ENCODE assay signal across 20 mouse cellular contexts in genomic region chr10:121822674-121823073, GRCm38 (mm10).
DNase-seq lines count a peak whose midpoint lies in the region; ATAC-seq lines count a peak whose summit lies in the region.
"Had no signal": no experiment of that assay in that cellular context is flagged by ENCODE, and none has a peak within 500 bp of the region (broad histone marks: within the 10 kb centered on the region; RNA-seq: fewer than 3 reads in every experiment).

No protein-coding gene starts in this region.

- peak; percentile 10 to 26 for DNase-seq in adrenal gland, postnatal 36 days
- DNase-seq in adrenal gland, postnatal 4 days (ENCODE audit: low spot score in 2 of 2), result no peak
- peak; percentile 39 for DNase-seq in midbrain, embryonic 11.5 days (ENCODE audit: low spot score, missing footprints)
- no peak for DNase-seq in midbrain, embryonic 14.5 days
- peak; percentile 62 for DNase-seq in NIH3T3 (ENCODE audit: low read depth)
- DNase-seq in layer of hippocampus, adult 11-12 months (ENCODE audit: low spot score), result no peak
- no peak for DNase-seq in B cell, adult 2 months
- DNase-seq: adrenal gland, postnatal 10 days; cerebellum, adult 11-12 months; cerebellum, adult 2 months; cerebellum, adult 9-10 months; cerebellum, postnatal 10 days; cerebellum, postnatal 25 days; forebrain, postnatal 0 days had no signal

- H3K9ac ChIP-seq in midbrain, embryonic 11.5 days (ENCODE audit: low read length), result no peak overlapping the region
- no peak overlapping the region for H3K9ac ChIP-seq in midbrain, embryonic 14.5 days (replicated peaks; ENCODE audit: low read length)
- H3K9ac ChIP-seq: embryonic facial prominence, embryonic 12.5 days; forebrain, embryonic 13.5 days; forebrain, embryonic 15.5 days; forebrain, postnatal 0 days had no signal

- 76% methylated on average over 5 of the region's 5 CpGs for WGBS in midbrain, embryonic 11.5 days
- 88% methylated on average over 5 of the region's 5 CpGs for WGBS in midbrain, embryonic 14.5 days

- H3K4me1 ChIP-seq in midbrain, embryonic 11.5 days (ENCODE audit: control insufficient read depth, insufficient read depth, low read length), result no peaks in the 10 kb centered on the region
- H3K4me1 ChIP-seq in midbrain, embryonic 14.5 days (ENCODE audit: control insufficient read depth, insufficient read depth, low read length), result no peaks in the 10 kb centered on the region
- H3K4me1 ChIP-seq: embryonic facial prominence, embryonic 12.5 days; forebrain, embryonic 15.5 days had no signal

- H3K4me3 ChIP-seq in midbrain, embryonic 11.5 days (ENCODE audit: low read depth, low read length), result no peak overlapping the region
- no peak overlapping the region for H3K4me3 ChIP-seq in midbrain, embryonic 14.5 days (replicated peaks; ENCODE audit: low read depth, low read length)
- H3K4me3 ChIP-seq: embryonic facial prominence, embryonic 10.5 days; embryonic facial prominence, embryonic 12.5 days; forebrain, embryonic 13.5 days; forebrain, embryonic 15.5 days had no signal

- no peaks in the 10 kb centered on the region for H3K27me3 ChIP-seq in midbrain, embryonic 11.5 days (ENCODE audit: control insufficient read depth, insufficient read depth, low read length)
- H3K27me3 ChIP-seq in midbrain, embryonic 14.5 days (ENCODE audit: control insufficient read depth, insufficient read depth, low read length), result no peaks in the 10 kb centered on the region
- H3K27me3 ChIP-seq: embryonic facial prominence, embryonic 12.5 days; forebrain, embryonic 13.5 days; forebrain, embryonic 15.5 days; Patski had no signal

- H3K36me3 ChIP-seq in midbrain, embryonic 11.5 days (ENCODE audit: control insufficient read depth, insufficient read depth, low read length), result no peaks in the 10 kb centered on the region
- peaks cover 50% of the 10 kb centered on the region for H3K36me3 ChIP-seq in midbrain, embryonic 14.5 days (ENCODE audit: control insufficient read depth, insufficient read depth, low read length)

- no peaks in the 10 kb centered on the region for H3K9me3 ChIP-seq in midbrain, embryonic 11.5 days (ENCODE audit: control insufficient read depth, low read length)
- no peaks in the 10 kb centered on the region for H3K9me3 ChIP-seq in midbrain, embryonic 14.5 days (ENCODE audit: control insufficient read depth, low read length)
- H3K9me3 ChIP-seq: embryonic facial prominence, embryonic 10.5 days; embryonic facial prominence, embryonic 12.5 days; forebrain, embryonic 13.5 days; forebrain, embryonic 15.5 days had no signal

- ATAC-seq in midbrain, embryonic 11.5 days (ENCODE audit: low FRiP score), result no peak
- no peak for ATAC-seq in midbrain, embryonic 14.5 days (ENCODE audit: low FRiP score, low TSS enrichment)
- ATAC-seq: activated CD4-positive, CD25-positive, alpha-beta regulatory T cell, adult 4 months; forebrain, embryonic 13.5 days; forebrain, embryonic 15.5 days; forebrain, postnatal 0 days; Patski had no signal

- H3K27ac ChIP-seq in midbrain, embryonic 11.5 days (ENCODE audit: low read depth, low read length), result no peak overlapping the region
- no peak overlapping the region for H3K27ac ChIP-seq in midbrain, embryonic 14.5 days (replicated peaks; ENCODE audit: low read depth, low read length)
- H3K27ac ChIP-seq: embryonic facial prominence, embryonic 12.5 days; forebrain, embryonic 13.5 days; forebrain, embryonic 15.5 days had no signal

- H3K4me2 ChIP-seq in midbrain, embryonic 11.5 days, result no peak overlapping the region
- no peak overlapping the region for H3K4me2 ChIP-seq in midbrain, embryonic 14.5 days (ENCODE audit: low read length)
- H3K4me2 ChIP-seq: embryonic facial prominence, embryonic 12.5 days; forebrain, embryonic 13.5 days; forebrain, embryonic 15.5 days had no signal

Comparison
In these comparisons a context has a peak if more than half of its experiments do, and no peak if none do; other contexts are left out.
1. DNase-seq: peak in adrenal gland, postnatal 36 days (2 of 2), midbrain, embryonic 11.5 days (single experiment) and NIH3T3 (single experiment); none in adrenal gland, postnatal 4 days (0 of 2), midbrain, embryonic 14.5 days (single experiment), layer of hippocampus, adult 11-12 months (single experiment) and B cell, adult 2 months (0 of 2).